Mouse (Mus musculus): Measurements from ENCODE around the gene Nek5. TPM values are rescaled to one million over a fixed set of nuclear protein-coding genes. Genes with fewer than 3 reads are reported as not detected.

The Nek5 gene
- polyA plus RNA-seq, 1 experiment = not detected

- WGBS = 0% methylated on average over 33 of the region's 36 CpGs
- peak within 1 kb of the TSS; percentile 47 for H3K27ac ChIP-seq (ENCODE audit: control insufficient read depth, insufficient read depth, low read depth, low read length, poor library complexity)
- TF ChIP-seq POLR2A (IDR thresholded peaks at IDR 0.05; ENCODE audit: borderline replicate concordance, control insufficient read depth, low read depth, low read length) = peak; percentile 93
- TF ChIP-seq CTCF (IDR thresholded peaks at IDR 0.05; ENCODE audit: control insufficient read depth, insufficient read depth, low read length) = no peak
- H3K4me3 ChIP-seq (replicated peaks; ENCODE audit: control insufficient read depth, low read depth, low read length) = peak within 1 kb of the TSS; percentile 82
- peaks cover 1% of the 10 kb centered on the region; the same call in 1 of the 2 replicates for H3K4me1 ChIP-seq (ENCODE audit: control insufficient read depth, insufficient read depth, low read length)
Measured at GRCm38 (mm10) chr8:22060446-22060889, 64.4 kb downstream of the Nek5 start, which contains the start of gene Alg11. TSS of gene Alg11 (plus strand) at chr8:22060721.

GRCm38 (mm10) chr8:22059821-22060445, 64.9 kb downstream of the Nek5 start, which contains the start of gene Atp7b:
TSS of gene Atp7b (minus strand) at chr8:22060305.
- TF ChIP-seq POLR2A (IDR thresholded peaks at IDR 0.05; ENCODE audit: borderline replicate concordance, control insufficient read depth, low read depth, low read length) (peak; percentile 26; the same call in 1 of the 2 replicates), CTCF (IDR thresholded peaks at IDR 0.05; ENCODE audit: control insufficient read depth, insufficient read depth, low read length) (no peak; the same call in 1 of the 2 replicates)
- H3K4me1 ChIP-seq (ENCODE audit: control insufficient read depth, insufficient read depth, low read length) = peaks cover 1% of the 10 kb centered on the region; the same call in 1 of the 2 replicates
- H3K27ac ChIP-seq (ENCODE audit: control insufficient read depth, insufficient read depth, low read depth, low read length, poor library complexity) = peak within 1 kb of the TSS; percentile 47
- peak within 1 kb of the TSS; percentile 82 for H3K4me3 ChIP-seq (replicated peaks; ENCODE audit: control insufficient read depth, low read depth, low read length)
- 2% methylated on average over 46 of the region's 46 CpGs for WGBS

- 25% methylated on average over 11 of the region's 11 CpGs for WGBS
- Histone ChIP-seq H3K27ac (ENCODE audit: control insufficient read depth, insufficient read depth, low read depth, low read length, poor library complexity) (peak overlapping the region; percentile 46; the same call in 1 of the 2 replicates), H3K4me1 (ENCODE audit: control insufficient read depth, insufficient read depth, low read length) (peaks cover 1% of the 10 kb centered on the region; the same call in 1 of the 2 replicates)
Measured at GRCm38 (mm10) chr8:22059153-22059738, 65.6 kb downstream of the Nek5 start.

GRCm38 (mm10) chr8:22058368-22058767, 66.5 kb downstream of the Nek5 start:
- Histone ChIP-seq H3K27ac (ENCODE audit: control insufficient read depth, insufficient read depth, low read depth, low read length, poor library complexity) (peak overlapping the region; percentile 61), H3K4me3 (replicated peaks; ENCODE audit: control insufficient read depth, low read depth, low read length) (no peak overlapping the region), H3K4me1 (ENCODE audit: control insufficient read depth, insufficient read depth, low read length) (peaks cover 1% of the 10 kb centered on the region; the same call in 1 of the 2 replicates)
- TF ChIP-seq CTCF (IDR thresholded peaks at IDR 0.05; ENCODE audit: control insufficient read depth, insufficient read depth, low read length) (no peak), POLR2A (IDR thresholded peaks at IDR 0.05; ENCODE audit: borderline replicate concordance, control insufficient read depth, low read depth, low read length) (no peak)
- 53% methylated on average over 9 of the region's 9 CpGs for WGBS

More at GRCm38 (mm10) chr8:22059153-22059738, 65.6 kb downstream of the Nek5 start:
- TF ChIP-seq CTCF (IDR thresholded peaks at IDR 0.05; ENCODE audit: control insufficient read depth, insufficient read depth, low read length) = no peak
- TF ChIP-seq POLR2A (IDR thresholded peaks at IDR 0.05; ENCODE audit: borderline replicate concordance, control insufficient read depth, low read depth, low read length) = no peak
- H3K4me3 ChIP-seq (replicated peaks; ENCODE audit: control insufficient read depth, low read depth, low read length) = peak overlapping the region; percentile 82

GRCm38 (mm10) chr8:22056850-22057249, 68.0 kb downstream of the Nek5 start:
- Histone ChIP-seq H3K4me1 (ENCODE audit: control insufficient read depth, insufficient read depth, low read length) (peaks cover 1% of the 10 kb centered on the region; the same call in 1 of the 2 replicates), H3K4me3 (replicated peaks; ENCODE audit: control insufficient read depth, low read depth, low read length) (no peak overlapping the region), H3K27ac (ENCODE audit: control insufficient read depth, insufficient read depth, low read depth, low read length, poor library complexity) (no peak overlapping the region)
- no peak for TF ChIP-seq CTCF (IDR thresholded peaks at IDR 0.05; ENCODE audit: control insufficient read depth, insufficient read depth, low read length)
- no peak for TF ChIP-seq POLR2A (IDR thresholded peaks at IDR 0.05; ENCODE audit: borderline replicate concordance, control insufficient read depth, low read depth, low read length)
- WGBS = 49% methylated on average over 3 of the region's 3 CpGs

GRCm38 (mm10) chr8:22055492-22055877, 69.4 kb downstream of the Nek5 start:
- H3K27ac ChIP-seq (ENCODE audit: control insufficient read depth, insufficient read depth, low read depth, low read length, poor library complexity) = no peak overlapping the region
- no peak overlapping the region for H3K4me3 ChIP-seq (replicated peaks; ENCODE audit: control insufficient read depth, low read depth, low read length)
- H3K4me1 ChIP-seq (ENCODE audit: control insufficient read depth, insufficient read depth, low read length) = peaks cover 1% of the 10 kb centered on the region; the same call in 1 of the 2 replicates
- TF ChIP-seq CTCF (IDR thresholded peaks at IDR 0.05; ENCODE audit: control insufficient read depth, insufficient read depth, low read length) (no peak), POLR2A (IDR thresholded peaks at IDR 0.05; ENCODE audit: borderline replicate concordance, control insufficient read depth, low read depth, low read length) (no peak)
- WGBS = 82% methylated on average over 2 of the region's 2 CpGs

GRCm38 (mm10) chr8:22054674-22055491, 70.0 kb downstream of the Nek5 start:
- no peak for TF ChIP-seq CTCF (IDR thresholded peaks at IDR 0.05; ENCODE audit: control insufficient read depth, insufficient read depth, low read length)
- no peak for TF ChIP-seq POLR2A (IDR thresholded peaks at IDR 0.05; ENCODE audit: borderline replicate concordance, control insufficient read depth, low read depth, low read length)
- H3K4me1 ChIP-seq (ENCODE audit: control insufficient read depth, insufficient read depth, low read length) = peaks cover 1% of the 10 kb centered on the region; the same call in 1 of the 2 replicates
- 59% methylated on average over 12 of the region's 12 CpGs for WGBS
- H3K4me3 ChIP-seq (replicated peaks; ENCODE audit: control insufficient read depth, low read depth, low read length) = no peak overlapping the region
- peak overlapping the region; percentile 73 for H3K27ac ChIP-seq (ENCODE audit: control insufficient read depth, insufficient read depth, low read depth, low read length, poor library complexity)
